Mouse (Mus musculus) gastrocnemius, postnatal 14 days (tissue): Measurements from ENCODE around the gene Chpt1. TPM values are rescaled to one million over a fixed set of nuclear protein-coding genes. Genes with fewer than 3 reads are reported as not detected.
"Not testable (repeated sequence)": the region's sequence is repeated elsewhere in the genome, so short reads cannot be mapped to it uniquely, and the experiment has no call there.

ENCODE experiments used
- DNase-seq: peaks from one replicate; pipeline ENCODE4 v3.0.0; 2021; ENCODE audit warnings: mixed read lengths
- intact Hi-C: fragments of 180-260 bp; cut with DNase I; formaldehyde crosslinking; loops from one replicate; pipeline ENCODE4 v1.15.1; 2025; ENCODE audit warnings: low total_unique reads
- long read RNA-seq, 2 experiments: library from polyadenylated mRNA; stranded (forward); transcript quantifications; one replicate each; pipeline ENCODE4 v2.0.0; 2021
- total RNA-seq, 2 experiments: library from RNA; stranded (reverse); gene quantifications; 2 replicates each; pipeline ENCODE4 v1.2.3; 2021

The Chpt1 gene
- 10 to 100 TPM; 51.5 to 59.9 TPM for total RNA-seq
- long read RNA-seq, experiment 1, full-length matches to known transcripts: 92 of 102 reads
- long read RNA-seq, experiment 1, partial matches to known transcripts: 5 of 102 reads
- long read RNA-seq, experiment 1, other reads (novel, unspliced or antisense): 5 of 102 reads
- long read RNA-seq, experiment 2, full-length matches to known transcripts: 128 of 145 reads
- long read RNA-seq, experiment 2, partial matches to known transcripts: 7 of 145 reads
- long read RNA-seq, experiment 2, other reads (novel, unspliced or antisense): 10 of 145 reads

DNA sequence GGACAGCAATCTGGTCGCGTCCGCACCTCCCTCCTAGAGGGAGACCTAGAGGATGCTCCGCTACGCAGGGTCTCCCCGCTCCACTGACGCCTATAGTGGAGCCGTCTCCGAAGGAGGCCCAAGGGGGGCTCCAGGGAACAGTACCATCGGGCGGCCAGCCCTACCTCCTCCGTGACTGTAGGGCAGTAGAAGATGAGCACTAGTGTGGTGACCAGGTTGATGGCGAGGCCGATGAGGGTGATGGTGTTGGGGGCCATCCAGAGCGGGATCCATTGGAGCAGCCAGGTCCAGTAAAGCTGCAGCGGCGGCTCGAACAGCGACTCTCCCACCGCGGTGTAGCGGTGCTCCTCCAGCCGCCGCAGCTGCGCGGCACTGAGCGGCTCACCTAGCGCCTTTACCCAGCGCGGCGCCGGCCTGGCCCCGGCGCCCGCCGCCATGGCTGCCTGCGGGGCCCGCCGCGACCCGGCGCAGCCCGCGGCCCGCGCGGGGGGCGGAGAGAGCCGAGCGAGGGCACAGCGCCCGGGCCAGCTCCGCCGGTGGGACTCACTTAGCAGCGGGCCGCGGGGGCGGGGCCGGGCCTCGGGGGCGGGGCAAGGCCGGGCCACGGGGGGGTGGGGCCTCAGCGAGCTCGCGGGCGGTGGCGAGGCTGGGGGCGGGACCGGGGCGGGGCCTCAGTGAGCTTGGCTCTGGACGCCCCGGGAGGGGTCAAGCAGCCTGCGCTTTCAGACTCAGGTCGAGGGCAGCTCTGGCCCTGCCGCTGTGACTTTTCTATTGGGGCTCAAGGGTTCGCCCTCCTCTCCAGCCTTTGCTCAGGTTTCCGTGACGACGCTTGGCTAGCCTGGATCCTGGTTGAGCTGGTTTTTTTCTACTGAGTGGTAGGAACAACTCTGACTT is at the start of gene Chpt1:
Gene Chpt1, minus strand, starts transcription at position 653 of the 894 bp plus-strand sequence.
- peak; percentile 92 for DNase-seq
- intact Hi-C loops: no loop called here

DNA sequence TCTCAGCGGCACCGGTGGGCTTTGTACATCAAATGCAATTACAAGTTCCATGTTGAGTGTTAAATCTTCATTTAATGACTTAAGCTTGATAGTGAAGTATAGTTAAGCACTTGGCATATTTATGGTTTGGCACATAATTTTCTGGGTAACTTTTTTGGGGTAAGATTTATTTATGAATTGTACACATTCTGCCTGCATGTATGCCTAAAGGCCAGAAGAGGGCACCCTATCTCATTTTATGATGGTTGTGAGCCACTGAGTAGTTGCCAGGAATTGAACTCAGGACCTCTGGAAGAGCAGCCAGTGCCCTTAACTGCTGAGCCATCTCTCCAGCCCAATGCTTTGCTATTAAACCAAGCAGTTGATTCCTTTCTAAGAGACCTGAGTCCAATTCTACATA is 48.9 kb upstream of the Chpt1 start:
- intact Hi-C loops: no loop called here
- no peak for DNase-seq

DNA sequence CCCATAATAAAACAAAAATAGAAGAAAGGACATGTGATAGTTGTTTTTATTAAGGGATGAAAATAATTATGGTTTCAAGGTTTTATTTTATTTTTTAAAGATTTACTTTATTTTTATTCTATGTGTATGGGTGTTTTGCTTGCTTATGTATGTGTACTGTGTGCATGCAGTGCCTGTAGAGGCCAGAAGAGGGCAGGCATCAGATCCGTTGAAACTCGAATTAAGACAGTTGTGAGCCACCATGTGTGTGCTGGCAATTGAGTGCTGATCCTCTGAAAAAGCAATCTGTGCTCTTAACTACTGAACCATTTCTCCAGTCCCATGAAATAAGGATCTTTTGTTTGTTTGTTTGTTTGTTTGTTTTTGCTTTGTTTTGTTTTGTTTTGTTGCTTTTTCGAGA is 46.4 kb upstream of the Chpt1 start:
- intact Hi-C loops: no loop called here
- no peak for DNase-seq

DNA sequence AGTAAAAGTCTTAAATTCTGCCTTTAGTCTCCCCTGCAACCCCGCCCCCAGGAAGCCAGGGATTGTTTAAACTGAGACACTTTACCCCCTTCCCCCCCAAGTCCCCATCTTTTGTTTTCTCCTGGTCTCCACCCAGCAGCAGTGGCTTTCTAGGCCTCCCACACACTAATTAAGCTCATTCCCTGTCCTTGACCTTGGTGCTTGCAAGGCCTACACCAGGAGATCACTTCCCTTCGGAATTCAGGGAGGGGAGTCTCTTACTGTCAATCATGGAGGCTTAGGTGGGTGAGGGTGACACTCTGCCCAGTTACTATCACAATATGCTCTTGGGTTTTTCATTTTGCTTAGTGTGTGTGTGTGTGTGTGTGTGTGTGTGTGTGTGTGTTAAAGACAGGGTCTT is 43.8 kb upstream of the Chpt1 start:
- intact Hi-C loops: no loop called here
- DNase-seq: no peak

DNA sequence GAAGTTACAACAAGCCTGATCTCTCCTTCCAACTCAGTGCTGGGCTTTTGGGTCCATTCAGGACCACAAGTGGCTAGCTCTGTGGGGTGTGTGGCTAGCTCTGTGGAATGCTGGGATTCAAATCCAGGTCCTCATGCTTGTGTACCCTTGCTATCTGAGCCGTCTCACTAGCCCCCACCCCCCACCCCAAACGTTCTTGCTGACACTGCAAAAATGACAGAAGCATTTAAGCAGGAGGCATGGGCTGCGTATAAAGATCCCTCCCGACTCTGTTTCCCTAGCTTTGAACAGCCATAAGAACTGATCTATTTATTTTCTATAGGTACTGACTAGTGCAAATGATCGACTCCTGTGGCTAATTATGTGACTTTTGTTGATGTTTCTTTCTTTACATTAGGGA is 26.8 kb upstream of the Chpt1 start:
- intact Hi-C loops: no loop called here

DNA sequence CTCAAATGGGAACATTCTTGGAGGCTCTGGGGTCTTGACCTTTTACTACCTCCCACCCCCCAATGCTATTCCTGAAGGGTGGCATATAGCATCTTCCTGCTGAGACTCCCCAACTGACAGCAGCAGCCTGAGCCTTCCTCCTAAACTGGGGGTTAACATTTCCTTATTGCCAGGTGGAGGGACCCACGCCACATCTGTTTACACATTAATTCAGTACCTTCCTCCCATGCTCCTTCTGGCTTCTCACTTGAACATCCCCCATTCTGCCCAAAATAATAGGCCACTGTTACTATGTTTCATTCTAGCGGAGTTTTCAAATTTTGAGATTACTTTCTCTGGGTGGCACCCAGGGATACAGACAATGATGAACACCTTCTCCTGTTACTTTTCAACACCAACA is 20.1 kb upstream of the Chpt1 start:
- intact Hi-C loops: no loop called here
- DNase-seq: no peak

More for the DNA sequence above, 26.8 kb upstream of the Chpt1 start:
- DNase-seq: no peak

DNA sequence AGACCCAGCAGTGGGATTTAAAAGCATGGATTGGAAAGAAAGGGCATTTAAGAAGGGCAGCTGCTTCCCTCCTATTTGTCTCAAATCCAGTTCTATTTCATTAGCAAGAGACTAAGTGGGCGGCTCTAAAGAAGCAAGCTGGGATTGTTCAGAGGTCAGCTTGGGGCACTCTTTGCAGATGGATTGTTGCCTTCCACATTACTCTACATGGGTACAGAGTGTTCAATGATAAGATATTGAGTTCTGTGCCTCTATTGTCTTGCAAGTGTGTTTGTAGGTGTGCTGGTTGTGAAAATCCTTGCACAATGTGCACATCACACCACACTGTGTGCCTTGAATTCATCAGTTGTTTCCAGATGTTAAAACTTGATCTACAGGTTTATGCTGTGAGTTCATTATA is 19.3 kb upstream of the Chpt1 start:
- intact Hi-C loops: no loop called here
- no peak for DNase-seq

DNA sequence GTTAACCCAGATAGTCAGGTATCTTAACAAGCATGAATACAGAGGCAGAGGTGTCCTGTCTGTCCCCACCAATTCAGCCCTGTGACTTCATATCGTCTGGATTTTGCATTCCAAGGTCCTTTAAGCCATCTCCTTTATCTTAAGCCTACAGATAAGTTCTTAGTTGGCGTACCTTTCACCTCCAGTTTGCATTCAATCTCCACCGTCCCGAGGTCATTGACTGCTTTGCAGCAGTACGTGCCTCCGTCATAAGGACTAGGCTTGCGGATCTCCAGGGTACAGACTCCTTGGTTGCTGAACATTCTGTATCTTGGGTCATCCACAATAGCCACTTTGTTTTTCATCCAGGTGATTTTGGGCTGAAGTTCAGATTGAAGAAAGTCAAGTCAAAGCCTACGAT is 18.9 kb upstream of the Chpt1 start:
- intact Hi-C loops: no loop called here
- DNase-seq: no peak

DNA sequence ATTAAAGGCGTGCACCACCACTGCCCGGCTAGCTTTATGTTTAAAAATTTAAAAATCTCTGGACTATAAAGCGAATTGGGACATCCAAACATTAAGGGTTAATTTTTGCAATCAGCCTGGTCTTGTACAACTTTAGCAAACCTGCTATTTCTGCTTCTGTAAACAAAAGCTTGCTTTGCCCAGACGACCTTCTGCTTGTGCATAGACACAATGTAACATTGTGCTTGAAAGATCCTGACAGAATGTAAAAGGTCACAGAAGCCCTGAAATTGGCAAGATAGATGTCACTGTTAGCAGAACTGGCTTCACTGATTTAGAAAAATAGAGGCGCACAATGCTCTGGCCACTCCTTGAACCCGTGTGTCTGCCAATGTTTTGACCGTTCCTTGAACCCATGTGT is 11.2 kb upstream of the Chpt1 start:
- DNase-seq, intact Hi-C loops: not testable (repeated sequence)

DNA sequence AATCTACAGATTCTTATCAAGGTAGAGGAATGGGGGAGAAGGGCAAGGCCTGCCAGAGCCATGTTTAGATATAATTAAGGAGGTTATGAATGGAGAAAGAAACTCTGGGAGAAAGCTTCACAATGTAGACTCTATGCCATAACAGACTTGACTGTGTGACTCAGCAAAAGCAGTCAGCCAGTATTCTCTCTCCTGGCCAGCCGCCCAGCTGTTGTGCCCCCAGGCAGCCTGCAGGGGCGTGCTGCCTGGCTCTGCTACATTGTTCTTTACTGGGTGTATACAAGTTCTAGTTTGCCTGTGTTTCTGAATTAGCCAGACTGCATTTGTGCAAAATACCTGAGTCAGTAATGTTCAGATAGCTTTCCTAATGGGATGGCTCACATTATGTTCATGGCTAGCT is 10.6 kb upstream of the Chpt1 start:
- intact Hi-C loops: no loop called here

DNA sequence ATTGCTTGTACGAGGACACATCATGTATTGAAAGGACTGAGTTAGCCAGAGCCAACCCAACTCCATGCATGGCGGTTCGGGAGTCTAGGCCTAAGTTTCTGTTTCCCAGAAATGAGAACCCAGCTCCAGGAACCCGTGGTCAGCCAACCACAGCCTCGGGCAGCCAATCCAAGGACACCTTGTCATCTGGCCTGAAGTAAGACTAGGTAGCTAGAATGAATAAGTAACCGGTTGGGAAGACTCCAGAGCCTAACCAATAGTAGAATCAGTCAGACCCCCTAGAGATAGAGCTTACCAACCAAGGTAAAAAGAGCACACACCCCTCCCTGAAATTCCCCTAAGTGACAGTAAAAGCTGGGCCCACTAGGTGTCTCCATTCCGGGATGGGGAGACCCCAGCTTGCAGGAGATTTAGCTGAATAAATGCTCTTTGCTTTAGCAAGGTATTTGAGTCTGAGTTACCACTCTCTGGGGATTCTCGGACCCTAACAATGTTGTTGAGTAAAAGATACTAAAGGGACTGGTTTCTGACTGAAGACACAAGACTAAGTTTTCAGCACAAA is 9.8 kb upstream of the Chpt1 start:
- intact Hi-C loops: no loop called here
- no peak for DNase-seq

More for the DNA sequence above, 10.6 kb upstream of the Chpt1 start:
- peak; percentile 70 for DNase-seq

DNA sequence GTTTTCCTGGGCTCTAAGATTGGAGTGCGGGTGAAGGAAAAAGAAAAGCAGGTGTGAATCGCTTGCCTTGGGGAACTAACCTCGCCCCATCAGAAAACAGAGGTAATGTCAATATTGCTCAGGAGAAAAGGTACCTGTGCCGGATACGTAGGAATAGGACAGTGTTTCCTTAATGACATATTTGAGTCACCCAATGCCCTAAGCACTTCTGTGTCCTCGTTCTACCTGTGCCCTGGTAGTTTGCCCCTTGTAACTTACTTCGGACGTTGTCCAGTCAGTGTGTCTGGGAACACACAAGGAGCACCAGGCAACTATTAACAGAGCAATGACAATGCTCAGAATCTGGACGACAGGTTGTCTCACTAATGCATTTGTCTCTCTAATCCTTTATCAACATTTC is 7.5 kb upstream of the Chpt1 start:
- intact Hi-C loops: no loop called here
- no peak for DNase-seq

DNA sequence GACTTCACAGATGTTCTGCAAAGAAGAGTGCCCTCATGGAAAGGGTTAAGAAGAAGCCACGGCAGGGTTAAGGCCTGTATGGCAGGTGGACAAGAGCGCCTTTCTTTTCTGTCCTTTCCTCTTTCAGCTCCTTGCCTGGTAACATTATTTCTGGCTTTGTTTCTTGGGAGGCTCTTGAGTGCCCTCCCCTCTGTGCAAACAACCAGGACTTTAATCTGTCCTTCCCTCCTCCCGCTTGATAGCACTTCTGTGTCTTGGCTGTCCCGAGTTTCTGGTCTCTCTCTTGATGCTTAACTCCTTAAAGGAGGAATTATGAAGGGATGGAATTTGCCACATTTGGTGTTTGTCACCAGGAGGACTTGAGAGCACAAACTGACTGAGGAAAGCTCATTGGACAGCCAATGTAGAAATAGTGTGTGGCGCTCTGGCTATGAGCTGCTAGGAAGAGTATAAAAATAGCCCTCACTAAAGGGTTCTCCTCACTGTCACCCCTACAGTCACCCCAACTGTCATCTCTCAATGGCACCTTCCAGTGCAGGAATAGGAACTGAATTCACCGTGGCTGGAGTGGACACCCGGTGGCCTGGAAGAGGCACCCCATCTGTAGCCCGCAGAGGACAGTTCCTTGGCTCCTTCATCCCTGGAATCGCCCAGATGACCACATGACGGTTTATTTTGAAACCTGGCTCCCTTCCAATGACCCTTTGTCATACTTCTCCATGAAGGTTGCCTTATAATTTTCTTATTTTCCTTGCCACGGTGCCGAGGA is 6.8 kb upstream of the Chpt1 start:
- DNase-seq: peak; percentile 12
- intact Hi-C loops: no loop called here

DNA sequence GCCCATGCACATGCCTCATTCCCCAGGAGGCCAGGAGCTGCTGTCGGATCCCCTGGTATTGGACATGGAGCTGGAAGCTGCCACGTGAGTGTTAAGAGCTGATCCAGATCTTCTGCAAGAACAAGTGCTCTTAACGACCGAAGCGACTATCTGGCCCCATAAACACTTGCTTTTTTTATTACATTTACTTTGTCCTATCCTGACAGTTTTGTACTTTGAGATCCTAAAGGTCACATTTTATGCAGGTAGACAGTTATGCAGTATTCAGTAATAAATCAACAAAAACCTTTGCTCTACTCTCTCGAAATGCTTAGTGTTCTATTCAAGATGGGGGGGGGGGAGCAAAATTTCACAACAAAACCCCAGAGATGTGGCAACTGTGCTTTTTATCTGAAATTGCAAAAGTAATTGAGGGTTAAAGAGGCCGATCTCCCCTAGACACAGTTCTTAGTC is 3.8 kb upstream of the Chpt1 start:
- intact Hi-C loops: no loop called here
- no peak for DNase-seq

DNA sequence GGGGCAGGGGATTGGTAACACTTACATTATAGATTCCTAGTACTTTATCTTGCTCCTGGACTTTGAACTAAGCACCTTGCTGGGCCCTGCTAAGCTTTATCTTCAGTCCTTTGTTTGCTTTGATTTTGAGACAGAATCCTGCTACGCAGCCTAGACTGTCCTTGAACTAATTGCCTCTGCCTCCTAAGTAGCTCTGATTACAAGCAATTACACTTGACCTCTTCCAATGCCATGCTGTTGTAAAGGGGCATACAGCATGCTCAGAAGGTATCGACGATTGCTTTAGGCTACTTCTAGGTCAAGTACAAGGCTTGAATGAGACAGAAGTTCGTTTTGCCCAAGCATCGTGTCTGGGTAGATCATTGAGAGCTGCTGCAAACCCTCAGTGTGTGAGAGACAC is 1.4 kb upstream of the Chpt1 start:
- intact Hi-C loops: no loop called here

DNA sequence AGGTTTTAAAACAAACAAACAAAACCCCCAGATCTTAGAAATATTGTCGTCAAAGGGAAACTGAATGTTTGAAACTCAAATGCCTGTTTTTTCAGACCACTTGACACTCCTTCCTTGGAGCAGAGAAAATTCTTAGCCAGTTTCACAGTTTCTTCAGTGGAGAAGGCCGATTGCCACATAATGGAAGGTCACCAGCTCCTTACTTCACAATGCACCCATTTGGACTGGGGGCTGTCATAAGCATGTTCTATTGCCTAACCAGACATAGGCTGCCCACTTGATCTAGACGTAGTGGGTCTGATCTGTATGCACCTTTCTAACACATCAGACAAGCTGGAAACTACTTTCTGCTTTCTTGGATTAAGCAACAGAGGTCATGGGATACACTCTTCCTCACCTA is 608 bp upstream of the Chpt1 start:
- intact Hi-C loops: no loop called here
- no peak for DNase-seq

More for the DNA sequence above, 1.4 kb upstream of the Chpt1 start:
- DNase-seq: no peak

DNA sequence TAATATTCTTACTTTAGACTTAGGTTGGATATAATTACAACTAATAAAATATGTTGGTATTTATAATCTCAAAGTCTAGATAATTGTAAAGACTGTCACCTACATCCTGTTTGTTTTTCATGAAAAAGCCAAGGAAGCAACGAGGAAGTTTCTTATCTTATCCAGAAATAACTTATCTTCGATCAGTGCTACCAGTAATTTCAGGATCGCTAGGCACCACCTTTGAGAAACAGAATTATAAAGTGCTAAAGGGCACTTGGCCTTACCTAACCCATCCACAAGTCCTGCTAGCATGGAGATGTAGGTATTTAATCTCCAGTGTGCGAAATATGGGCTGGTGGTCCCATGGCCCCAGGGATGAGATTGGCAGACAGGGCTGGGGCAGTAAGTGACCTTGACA is 954 bp downstream of the Chpt1 start:
- no peak for DNase-seq
- intact Hi-C loops: no loop called here

DNA sequence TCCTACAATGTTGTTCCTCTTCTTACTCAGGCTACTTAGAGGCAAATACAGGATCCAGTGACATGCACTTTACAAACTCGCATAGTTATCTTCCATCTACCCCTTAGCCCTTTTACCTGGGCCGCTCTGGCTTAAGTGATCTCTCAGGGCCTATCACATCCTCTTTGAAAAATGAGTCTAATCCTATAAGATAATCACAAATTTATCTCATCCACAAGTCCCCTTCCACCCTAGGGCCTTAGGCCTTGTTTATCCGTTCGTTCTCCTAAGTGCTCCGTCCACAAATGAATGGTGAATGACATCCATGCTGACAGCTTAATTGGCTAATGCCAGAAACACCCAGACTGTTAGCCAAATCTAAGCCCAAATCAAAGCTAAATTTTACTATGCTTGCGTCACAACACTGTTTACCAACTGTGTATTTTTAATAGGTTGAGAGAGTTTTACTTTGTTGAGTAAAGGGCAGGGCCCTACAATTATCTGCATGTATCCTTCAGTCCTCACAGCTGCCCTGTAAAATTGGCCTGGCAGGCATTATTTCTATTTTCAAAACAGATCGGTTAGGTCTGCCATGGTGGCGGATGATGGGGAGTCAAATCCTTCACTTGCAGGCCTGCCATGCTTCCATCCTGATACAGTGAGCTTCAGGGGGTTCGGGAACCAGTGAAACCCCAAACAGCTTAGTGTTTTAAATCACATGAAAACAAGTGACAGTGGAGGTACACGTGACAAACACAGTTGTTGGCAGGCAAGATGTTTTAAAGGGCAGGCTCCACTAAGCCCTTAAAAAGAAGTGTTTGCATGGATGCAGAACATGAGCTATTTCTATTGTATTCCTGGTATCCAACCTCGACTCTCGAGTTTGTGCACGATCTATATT is 1.7 kb downstream of the Chpt1 start:
- intact Hi-C loops: no loop called here
- no peak for DNase-seq

DNA sequence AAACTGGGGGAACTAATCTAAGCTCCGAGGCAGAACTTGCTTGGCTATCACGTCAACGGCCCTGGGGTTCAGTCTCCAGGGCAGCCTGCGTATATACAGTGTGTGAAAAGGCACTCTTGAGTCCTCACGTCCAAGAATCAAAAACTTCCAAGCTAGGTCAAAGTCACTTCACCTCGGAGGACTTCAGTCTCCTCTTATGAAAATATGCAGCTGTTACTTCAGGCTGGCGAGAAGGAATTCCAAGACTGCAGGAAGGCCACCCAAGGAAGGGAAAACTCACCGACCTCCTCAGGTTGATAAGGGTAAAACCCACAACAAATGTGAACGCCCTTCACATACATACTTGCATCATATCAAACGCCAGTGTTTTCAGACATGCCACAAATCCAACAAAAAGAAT is 2.5 kb downstream of the Chpt1 start:
- intact Hi-C loops: no loop called here
- DNase-seq: no peak
